Mouse (Mus musculus) heart, adult 2 months (tissue): Measurements from ENCODE around the gene Runx2. TPM values are rescaled to one million over a fixed set of nuclear protein-coding genes. Genes with fewer than 3 reads are reported as not detected.

Experiments used
- DNase-seq, 2 experiments: peaks; one replicate each; pipeline ENCODE4 v3.0.0; 2021
- H3K27ac ChIP-seq: fragments of 200-600 bp; 2 replicates; pipeline ENCODE4 v1.8.1; 2022
- H3K27me3 ChIP-seq: fragments of 200-500 bp; 2 replicates; pipeline ENCODE4 v1.6.1; 2012; ENCODE audit warnings: mild to moderate bottlenecking, low read length, inconsistent platforms, mixed read lengths; ENCODE audit not compliant: control insufficient read depth, insufficient read depth
- H3K36me3 ChIP-seq: fragments of 200-500 bp; 2 replicates; pipeline ENCODE4 v1.6.1; 2012; ENCODE audit warnings: low read length, inconsistent platforms; ENCODE audit not compliant: control insufficient read depth, insufficient read depth
- H3K4me1 ChIP-seq: fragments of 200-500 bp; 2 replicates; pipeline ENCODE4 v1.6.1; 2011; ENCODE audit warnings: low read length; ENCODE audit not compliant: control insufficient read depth, insufficient read depth
- H3K4me3 ChIP-seq: fragments of 200-600 bp; 2 replicates; pipeline ENCODE4 v1.8.1; 2022
- H3K79me2 ChIP-seq: fragments of 200-500 bp; replicated peaks from 2 replicates; pipeline ENCODE4 v1.6.1; 2012; ENCODE audit warnings: mild to moderate bottlenecking, inconsistent platforms, low read length, moderate library complexity, mixed read lengths; ENCODE audit not compliant: control insufficient read depth, insufficient read depth
- H3K9ac ChIP-seq: fragments of 200-500 bp; 2 replicates; pipeline ENCODE4 v1.6.1; 2012; ENCODE audit warnings: low read depth, mild to moderate bottlenecking, control low read depth, inconsistent platforms, low read length, mixed read lengths
- CTCF ChIP-seq: fragments of 200-600 bp; IDR thresholded peaks from 2 replicates; pipeline ENCODE4 v1.8.1; 2022; ENCODE audit warnings: antibody characterized with exemption, mild to moderate bottlenecking, moderate library complexity
- EP300 ChIP-seq: fragments of 200-500 bp; IDR thresholded peaks from 2 replicates; pipeline ENCODE4 v1.6.1; 2011; ENCODE audit warnings: low read depth, low read length, control low read depth; ENCODE audit not compliant: insufficient read depth
- POLR2A ChIP-seq: fragments of 200-500 bp; IDR thresholded peaks from 2 replicates; pipeline ENCODE4 v1.6.1; 2011; ENCODE audit warnings: mild to moderate bottlenecking, low read depth, low read length, control low read depth; ENCODE audit not compliant: insufficient read depth
- WGBS: fragments of 180-500 bp; shearing (Covaris S2); methylation state at CpG from one replicate; pipeline ENCODE4 v1.1.7; 2018; 5-methylcytosine and 5-hydroxymethylcytosine counted together
- intact Hi-C: fragments of 180-260 bp; cut with DNase I; formaldehyde crosslinking; loops from one replicate; pipeline ENCODE4 v1.15.1; 2025
- polyA plus RNA-seq: library from polyadenylated mRNA; depleted of rRNA; stranded (reverse); fragments of >200 nt; gene quantifications from 2 replicates; pipeline ENCODE4 v1.2.3, GENCODE M21; 2012; rRNA removed
- total RNA-seq, 2 experiments: library from RNA; stranded (reverse); gene quantifications; 2 replicates each; pipeline ENCODE4 v1.2.3; 2021

Gene Runx2
- total and polyA plus RNA-seq, 3 experiments, result 0.41 to 0.76 (median 0.57) TPM

- Histone ChIP-seq H3K27me3 (no peaks in the 10 kb centered on the region; the same call in 1 of the 2 replicates), H3K4me3 (no peak overlapping the region), H3K9ac (no peak overlapping the region), H3K4me1 (no peaks in the 10 kb centered on the region; the same call in 1 of the 2 replicates), H3K36me3 (no peaks in the 10 kb centered on the region), H3K79me2 (no peaks in the 10 kb centered on the region), H3K27ac (no peak overlapping the region)
- TF ChIP-seq POLR2A (no peak), CTCF (no peak), EP300 (no peak)
- no peak for DNase-seq
- intact Hi-C loops, result loop anchor here (5.0 to 10.0 kb wide), 2 partner anchors 278 to 916 kb away; no protein-coding TSS in a partner anchor
- 76% methylated on average over 3 of the region's 3 CpGs for WGBS
These were observed 357.9 kb downstream of the Runx2 start for GRCm38 (mm10) chr17:44456696-44457095.

- peak; percentile 40 to 57 for DNase-seq
These were observed 358.7 kb downstream of the Runx2 start for GRCm38 (mm10) chr17:44455681-44456600.

GRCm38 (mm10) chr17:44449915-44450471 is 364.6 kb downstream of the Runx2 start:
- DNase-seq, result no peak
- H3K27ac ChIP-seq, result no peak overlapping the region
- no peaks in the 10 kb centered on the region for H3K4me1 ChIP-seq
- no peak overlapping the region for H3K9ac ChIP-seq
- no peak for TF ChIP-seq EP300
- no peak for TF ChIP-seq POLR2A
- TF ChIP-seq CTCF, result no peak
- intact Hi-C loops, result loop anchor here (10.0 kb wide), 2 partner anchors 285 to 825 kb away; no protein-coding TSS in a partner anchor
- H3K79me2 ChIP-seq, result no peaks in the 10 kb centered on the region
- 77% methylated on average over 9 of the region's 9 CpGs for WGBS
- H3K4me3 ChIP-seq, result no peak overlapping the region
- no peaks in the 10 kb centered on the region; the same call in 1 of the 2 replicates for H3K27me3 ChIP-seq
- no peaks in the 10 kb centered on the region for H3K36me3 ChIP-seq

More at GRCm38 (mm10) chr17:44455681-44456600, 358.7 kb downstream of the Runx2 start:
- 26% methylated on average over 12 of the region's 12 CpGs for WGBS
- H3K27me3 ChIP-seq, result no peaks in the 10 kb centered on the region; the same call in 1 of the 2 replicates
- H3K4me3 ChIP-seq, result no peak overlapping the region
- no peak overlapping the region for H3K9ac ChIP-seq
- no peaks in the 10 kb centered on the region for H3K79me2 ChIP-seq
- TF ChIP-seq EP300 (0 out of 2 replicates have a peak, but pooled peaks have one; percentile 51), CTCF (peak; percentile 79), POLR2A (no peak)
- intact Hi-C loops, result loop anchor here (5.0 to 10.0 kb wide), 2 partner anchors 279 to 916 kb away; no protein-coding TSS in a partner anchor
- no peaks in the 10 kb centered on the region for H3K36me3 ChIP-seq
- no peaks in the 10 kb centered on the region; the same call in 1 of the 2 replicates for H3K4me1 ChIP-seq
- no peak overlapping the region for H3K27ac ChIP-seq

Other genes with a start within 250 kb of the Runx2 start
- gene Supt3, start 37.6 kb downstream of the Runx2 start, total RNA-seq, result 10 to 100 TPM; 13.2 to 16.0 TPM
- gene Supt3, start 37.6 kb downstream of the Runx2 start, polyA plus RNA-seq, result 4.7 and 5.1 TPM in 2 replicates